Mouse (Mus musculus) CD4-positive naive resting alpha-beta T cell, adult 76 days (primary cell): ENCODE results near the gene Gm12185. TPM values are rescaled to one million over a fixed set of nuclear protein-coding genes. Genes with fewer than 3 reads are reported as not detected.

Experiments
- total RNA-seq: library from RNA; stranded (reverse); gene quantifications from one replicate; pipeline ENCODE4 v1.2.4, GENCODE M21; 2023

The Gm12185 gene
- total RNA-seq: 12.5 TPM

DNA sequence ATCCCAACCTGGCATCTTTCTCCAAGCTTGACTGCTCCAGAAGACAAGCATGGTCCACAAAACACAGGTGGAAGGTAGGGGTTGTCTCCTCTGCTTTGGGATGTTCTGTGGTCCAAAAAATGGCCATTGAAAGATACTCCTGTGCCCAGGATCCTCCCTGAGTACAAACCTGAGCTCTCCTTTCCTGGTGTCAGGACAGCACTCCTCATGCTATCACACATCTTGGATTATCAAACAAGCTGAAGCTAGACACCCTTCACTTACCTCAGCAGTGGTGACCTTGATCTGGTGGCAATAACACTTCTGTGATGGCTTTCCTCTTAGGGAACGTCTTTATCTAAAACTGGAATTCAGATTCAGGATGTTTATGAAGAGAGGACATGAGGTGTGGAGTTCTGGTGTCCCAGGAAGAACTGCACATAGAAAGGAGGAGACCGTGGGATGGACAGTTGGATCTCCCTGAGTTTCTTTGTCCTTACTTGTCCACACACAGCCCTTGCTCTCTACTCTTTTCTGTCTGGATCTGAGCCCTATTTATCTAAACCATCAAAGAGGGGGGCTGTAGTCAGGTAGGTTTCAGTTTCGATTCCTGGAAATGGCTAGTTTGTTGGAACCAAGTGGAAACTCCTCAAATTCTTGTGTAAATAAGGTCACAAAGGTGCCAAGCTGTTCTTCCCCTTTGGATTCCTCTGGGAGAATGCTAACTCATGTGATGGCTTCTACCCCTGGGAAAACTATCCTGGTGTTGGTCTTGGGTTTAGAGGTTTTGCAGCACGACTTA lies at the start of gene Gm12185:
Gene Gm12185 (minus strand): TSS at position 487 of the 781 bp plus-strand sequence.

DNA sequence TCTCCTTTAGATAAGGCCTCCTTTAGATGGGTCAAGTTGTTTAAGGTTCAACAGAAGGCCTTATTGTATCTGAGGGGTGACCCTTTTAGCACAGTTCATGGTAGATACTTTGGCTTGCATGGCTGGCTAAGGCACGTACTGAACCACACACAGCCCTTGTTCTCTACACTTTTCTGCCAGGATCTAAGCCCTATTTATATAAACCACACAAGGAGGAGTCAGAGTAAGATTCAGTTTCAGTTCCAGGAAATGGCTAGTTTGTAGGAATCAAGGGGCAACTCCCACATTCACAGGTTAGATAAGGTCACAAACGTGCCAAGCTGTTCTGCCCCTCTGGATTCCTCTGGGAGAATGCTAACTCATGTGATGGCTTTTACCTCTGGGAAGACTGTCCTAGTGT lies 2.0 kb upstream of the Gm12185 start, which contains the start of gene Tgtp1:
Gene Tgtp1 (minus strand): TSS at position 155 of the 400 bp plus-strand sequence.

DNA sequence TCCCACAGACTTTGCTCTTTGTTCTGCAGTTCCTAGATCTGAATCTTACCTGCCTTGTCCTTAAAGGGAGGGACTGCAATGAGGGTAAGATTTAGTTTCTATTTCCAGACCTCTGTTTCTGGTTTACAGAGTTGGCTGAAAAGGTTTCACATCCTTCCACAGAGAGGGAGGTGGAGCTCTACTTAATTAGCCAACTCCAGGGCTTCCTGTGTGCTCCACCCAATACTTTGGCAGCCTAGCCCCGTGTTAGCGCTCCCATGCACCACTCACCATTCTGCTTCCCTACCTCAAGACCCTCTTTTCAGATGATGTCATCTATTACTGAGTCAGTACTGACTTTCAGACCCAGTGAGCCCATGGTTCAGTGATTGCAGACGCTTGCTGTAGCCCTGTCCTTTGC lies 12.8 kb downstream of the Gm12185 start, which contains the start of gene 9930111J21Rik1:
Gene 9930111J21Rik1 (minus strand): TSS at position 148 of the 400 bp plus-strand sequence.

DNA sequence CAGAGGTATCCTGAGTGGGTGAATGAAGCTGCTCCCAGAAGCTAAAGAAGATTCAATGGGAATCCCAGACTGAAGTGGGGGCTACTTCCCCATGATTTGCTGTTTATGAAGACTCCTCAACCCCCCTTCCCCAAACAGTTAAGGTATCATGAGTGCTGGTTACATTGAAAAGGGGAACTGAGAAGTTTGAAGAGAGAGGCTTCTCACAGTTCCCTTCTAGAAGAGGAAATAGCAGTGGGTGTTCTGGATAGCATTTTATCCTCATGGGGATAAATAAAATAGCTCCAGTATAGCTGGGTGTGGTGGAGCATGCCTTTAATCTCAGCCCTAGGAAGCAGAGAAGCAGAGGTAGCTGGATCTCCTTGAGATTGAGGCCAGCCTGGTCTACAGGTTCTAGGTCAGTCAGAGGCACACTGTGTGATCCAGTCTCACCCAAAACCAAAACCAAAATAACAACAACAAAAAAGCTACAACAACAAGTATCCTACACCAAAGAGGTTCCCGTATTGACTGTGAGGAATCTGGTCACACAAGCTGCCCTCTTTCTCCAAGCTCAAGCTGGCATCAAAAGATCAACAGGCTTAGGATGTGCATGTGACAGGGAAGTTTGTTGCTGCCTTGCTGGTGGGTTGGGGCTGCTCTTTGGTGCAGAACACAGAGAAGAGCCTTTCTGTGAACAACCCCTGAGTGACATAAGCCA lies 13.6 kb downstream of the Gm12185 start, which contains the start of gene Olfr56:
Gene Olfr56 (plus strand): TSS at position 650 of the 700 bp plus-strand sequence.

DNA sequence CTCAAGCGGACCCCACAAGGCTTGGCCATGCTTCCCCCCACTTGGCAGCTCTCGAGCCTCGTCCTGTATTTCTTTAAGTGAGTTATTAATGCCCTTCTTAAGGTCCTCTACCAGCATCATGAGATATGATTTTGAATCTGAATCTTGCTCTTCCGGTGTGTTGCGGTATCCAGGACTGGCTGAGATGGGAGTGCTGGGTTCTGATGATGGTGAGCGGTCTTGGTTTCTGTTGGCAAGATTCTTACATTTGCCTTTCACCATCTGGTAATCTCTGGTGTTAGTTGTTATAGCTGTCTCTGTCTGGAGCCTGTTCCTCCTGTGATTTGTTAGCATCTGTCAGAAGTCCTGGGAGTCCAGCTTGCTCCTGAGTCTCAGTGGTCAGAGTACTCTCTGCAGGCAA lies 45.9 kb downstream of the Gm12185 start, which contains the start of gene Psme2b:
Gene Psme2b (minus strand): TSS at position 101 of the 400 bp plus-strand sequence.

GRCm38 (mm10) chr11:48902021-48902420 lies 90.0 kb downstream of the Gm12185 start, which contains the start of gene Gm5431:
Gm5431 (minus strand) TSS chr11:48902214.

DNA sequence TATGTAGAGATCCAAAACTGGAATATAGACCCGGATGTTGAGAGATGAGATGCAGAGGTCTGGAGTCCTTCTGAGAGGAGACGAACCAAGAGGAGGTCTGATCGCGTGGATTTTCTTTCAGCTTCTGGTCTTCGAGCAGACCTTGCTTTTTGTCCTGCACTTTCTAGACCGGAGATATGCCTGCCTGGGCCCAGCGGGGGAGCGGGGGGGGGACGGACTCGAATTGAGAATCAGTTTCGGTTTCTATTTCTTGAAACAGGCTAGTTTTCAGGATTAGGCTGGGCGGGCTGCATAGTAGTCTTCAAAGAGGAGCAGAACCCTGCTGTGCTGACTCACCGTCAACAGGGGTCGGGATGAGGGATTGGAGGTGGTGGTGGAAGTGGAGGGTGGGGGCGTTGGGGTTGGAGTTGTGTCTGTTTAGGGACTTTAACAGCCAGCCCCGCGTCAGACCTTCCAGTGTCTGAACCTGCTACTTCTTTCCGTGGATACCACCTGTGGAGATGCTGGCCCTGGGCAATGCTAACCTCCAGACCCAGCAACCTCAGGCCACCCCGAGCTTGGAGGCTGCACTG lies 120.7 kb downstream of the Gm12185 start, which contains the start of gene Irgm1:
Gene Irgm1 (minus strand): TSS at position 483 of the 572 bp plus-strand sequence.

Other genes starting within 250 kb of the Gm12185 start
- 1,977 TPM for gene Rack1, start 191.9 kb downstream of the Gm12185 start, total RNA-seq
- gene Trim41, start 174.9 kb downstream of the Gm12185 start, total RNA-seq: 30.1 TPM
- gene Trim7, start 166.1 kb downstream of the Gm12185 start, total RNA-seq: 12.6 TPM
- 0.56 TPM for gene Gm12184, start 165.6 kb downstream of the Gm12185 start, total RNA-seq
- gene Irgm1, start 120.5 kb downstream of the Gm12185 start, total RNA-seq: 45.9 TPM
- 4.7 TPM for gene Gm5431, start 90.0 kb downstream of the Gm12185 start, total RNA-seq
- 56.5 TPM for gene Psme2b, start 46.0 kb downstream of the Gm12185 start, total RNA-seq
- gene Olfr56, start 13.3 kb downstream of the Gm12185 start, total RNA-seq: 1.8 TPM
- gene 9930111J21Rik1, start 12.8 kb downstream of the Gm12185 start, total RNA-seq: 101 TPM
- gene Tgtp1, start 1.9 kb upstream of the Gm12185 start, total RNA-seq: 51.4 TPM
- 128 TPM for gene 9930111J21Rik2, start 59.0 kb upstream of the Gm12185 start, total RNA-seq
- 70.1 TPM for gene Tgtp2, start 72.0 kb upstream of the Gm12185 start, total RNA-seq
- 87.3 TPM for gene Ifi47, start 84.4 kb upstream of the Gm12185 start, total RNA-seq
- gene Olfr1396, start 122.6 kb upstream of the Gm12185 start, total RNA-seq: not detected
- gene Olfr1395, start 150.0 kb upstream of the Gm12185 start, total RNA-seq: not detected
- gene Olfr1394, start 162.2 kb upstream of the Gm12185 start, total RNA-seq: not detected
- not detected for gene Btnl9, start 194.9 kb upstream of the Gm12185 start, total RNA-seq
- 106 TPM for gene Zfp62, start 211.1 kb upstream of the Gm12185 start, total RNA-seq